Mouse (Mus musculus): Measurements from ENCODE around the gene Zc3hav1l. TPM values are rescaled to one million over a fixed set of nuclear protein-coding genes. Genes with fewer than 3 reads are reported as not detected.

Gene Zc3hav1l
- polyA plus RNA-seq, 1 experiment from 2014 or later, result 13.4 TPM

- H3K36me3 ChIP-seq, result no peaks in the 10 kb centered on the region
- 0 out of 2 replicates have a peak, but pooled peaks cover 7% of the 10 kb centered on the region for H3K27me3 ChIP-seq (ENCODE audit: insufficient read depth, poor library complexity, severe bottlenecking)
- peaks cover 16% of the 10 kb centered on the region for H3K4me1 ChIP-seq
Observed at GRCm38 (mm10) chr6:38256793-38257192, 42.3 kb downstream of the Zc3hav1l start.

GRCm38 (mm10) chr6:38255794-38256193 is 43.3 kb downstream of the Zc3hav1l start:
- peaks cover 22% of the 10 kb centered on the region for H3K4me1 ChIP-seq
- no peaks in the 10 kb centered on the region for H3K36me3 ChIP-seq
- 0 out of 2 replicates have a peak, but pooled peaks cover 7% of the 10 kb centered on the region for H3K27me3 ChIP-seq (ENCODE audit: insufficient read depth, poor library complexity, severe bottlenecking)
- H3K4me3 ChIP-seq, result no peak overlapping the region
- DNase-seq (ENCODE audit: low spot score), result no peak
- no peak overlapping the region for H3K27ac ChIP-seq
- 62% methylated on average over 2 of the region's 2 CpGs for WGBS
- no peaks in the 10 kb centered on the region for H3K9me3 ChIP-seq

More at GRCm38 (mm10) chr6:38256793-38257192, 42.3 kb downstream of the Zc3hav1l start:
- no peak overlapping the region for H3K27ac ChIP-seq
- H3K9me3 ChIP-seq, result no peaks in the 10 kb centered on the region
- H3K4me3 ChIP-seq, result no peak overlapping the region
- DNase-seq (ENCODE audit: low spot score), result no peak
- 69% methylated on average over 4 of the region's 4 CpGs for WGBS

DNA sequence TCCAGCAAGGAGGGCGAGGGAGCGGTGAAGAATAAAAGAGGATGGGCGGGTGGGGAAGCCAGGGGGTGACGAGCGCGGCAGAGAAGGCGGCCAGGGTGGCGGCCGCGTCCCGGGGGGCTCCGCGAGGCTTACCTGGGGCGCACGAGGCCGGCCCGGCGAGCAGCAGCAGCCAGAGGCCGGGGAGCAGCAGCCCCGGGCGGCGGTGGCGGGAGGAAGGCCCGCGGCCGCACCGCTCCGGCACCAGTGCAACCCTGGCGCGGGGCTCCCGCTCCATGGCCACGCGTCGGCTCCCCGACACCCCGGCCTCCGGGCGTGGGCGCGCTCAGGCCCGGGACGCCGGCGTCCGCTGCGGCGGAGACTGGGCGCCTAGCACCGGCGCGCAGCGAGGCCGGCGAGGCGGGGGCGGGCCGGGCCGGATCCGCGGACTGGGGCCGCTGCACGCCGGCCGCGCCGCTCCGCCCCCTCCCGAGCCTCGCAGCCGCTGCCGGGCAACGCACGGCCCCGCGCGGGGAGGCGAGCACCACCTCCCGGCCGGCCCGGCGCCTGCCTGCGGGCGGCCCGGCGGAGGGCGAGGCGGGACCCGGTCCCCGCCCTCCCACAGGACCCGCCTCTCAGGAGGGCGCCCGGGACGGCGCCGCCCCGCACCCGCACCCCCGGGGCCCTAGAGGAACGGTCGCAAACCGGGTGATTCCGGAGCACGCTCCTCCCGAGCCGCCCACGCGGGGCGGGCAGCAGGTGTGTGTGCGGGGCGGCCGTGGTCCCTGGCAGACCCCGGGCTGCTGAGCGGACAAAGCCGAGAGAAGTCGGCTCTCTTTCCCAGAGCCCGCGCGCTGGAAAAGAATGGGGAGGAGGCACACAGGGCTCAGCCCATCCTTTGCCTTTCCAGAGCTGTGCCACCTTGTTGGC is 45.1 kb downstream of the Zc3hav1l start, which contains the start of gene D630045J12Rik:
Gene D630045J12Rik, minus strand, starts transcription at position 274 of the 906 bp plus-strand sequence.
- peak within 1 kb of the TSS; percentile 87 for H3K4me3 ChIP-seq
- peaks cover 22% of the 10 kb centered on the region for H3K4me1 ChIP-seq
- WGBS, result 3% methylated on average over 118 of the region's 118 CpGs

DNA sequence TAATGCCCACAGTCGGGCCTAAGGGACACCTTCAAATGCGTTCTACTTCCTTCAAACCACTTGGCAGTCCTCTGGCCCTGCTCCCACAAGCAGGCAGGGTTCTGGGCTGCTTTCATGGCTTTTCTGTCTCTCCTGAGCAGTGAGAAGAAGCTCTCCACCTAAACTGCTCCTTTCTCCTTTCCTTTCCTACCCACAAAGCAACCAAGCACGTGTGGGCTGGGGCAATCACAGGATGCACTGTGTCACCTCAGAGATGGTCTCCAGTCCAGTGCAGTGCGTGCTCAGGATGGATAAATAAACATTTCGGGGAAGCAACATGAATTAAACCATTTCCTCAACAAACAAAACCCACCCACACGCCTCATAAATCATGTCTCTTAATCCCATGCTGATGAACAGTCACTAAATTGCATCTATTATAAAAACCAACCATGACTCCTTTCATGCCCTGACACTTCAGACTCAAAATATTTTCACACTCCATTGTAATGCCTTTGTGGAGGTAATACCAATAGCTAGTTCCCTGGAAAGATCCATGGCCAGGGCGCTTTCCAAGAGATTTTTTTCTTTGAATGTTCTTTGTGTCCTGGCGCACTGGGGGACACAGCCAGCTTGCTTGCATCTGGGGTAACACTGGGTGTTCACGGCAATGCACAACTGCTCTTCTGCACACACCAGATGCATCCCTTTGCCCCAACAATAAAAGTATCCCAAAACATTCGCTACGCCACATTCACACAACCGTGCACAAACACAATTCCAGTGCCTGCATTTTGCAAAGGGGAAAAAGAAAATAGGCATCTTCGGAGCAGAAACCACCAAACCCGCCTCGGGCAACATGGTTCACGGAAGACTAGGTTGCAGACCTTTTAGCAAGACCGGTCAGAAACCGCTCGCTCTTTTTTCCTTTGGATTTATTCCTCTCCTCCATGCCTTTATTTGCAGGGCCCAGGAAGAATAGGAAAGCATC is 46.0 kb downstream of the Zc3hav1l start:
- no peak for DNase-seq (ENCODE audit: low spot score)
- peak overlapping the region; percentile 92 for H3K27ac ChIP-seq
- no peaks in the 10 kb centered on the region for H3K9me3 ChIP-seq
- peaks cover 22% of the 10 kb centered on the region for H3K4me1 ChIP-seq
- H3K4me3 ChIP-seq, result peak overlapping the region; percentile 87
- WGBS, result 17% methylated on average over 19 of the region's 19 CpGs
- H3K36me3 ChIP-seq, result no peaks in the 10 kb centered on the region
- H3K27me3 ChIP-seq (ENCODE audit: insufficient read depth, poor library complexity, severe bottlenecking), result 0 out of 2 replicates have a peak, but pooled peaks cover 7% of the 10 kb centered on the region

More for the DNA sequence above, 45.1 kb downstream of the Zc3hav1l start, which contains the start of gene D630045J12Rik:
- H3K27ac ChIP-seq, result peak within 1 kb of the TSS; percentile 92
- DNase-seq (ENCODE audit: low spot score), result peak; percentile 77
- 0 out of 2 replicates have a peak, but pooled peaks cover 7% of the 10 kb centered on the region for H3K27me3 ChIP-seq (ENCODE audit: insufficient read depth, poor library complexity, severe bottlenecking)
- H3K9me3 ChIP-seq, result no peaks in the 10 kb centered on the region
- no peaks in the 10 kb centered on the region for H3K36me3 ChIP-seq

- H3K9me3 ChIP-seq, result no peaks in the 10 kb centered on the region
- 0 out of 2 replicates have a peak, but pooled peaks cover 7% of the 10 kb centered on the region for H3K27me3 ChIP-seq (ENCODE audit: insufficient read depth, poor library complexity, severe bottlenecking)
- peak overlapping the region; percentile 87 for H3K4me3 ChIP-seq
- peaks cover 22% of the 10 kb centered on the region for H3K4me1 ChIP-seq
- WGBS, result 74% methylated on average over 10 of the region's 10 CpGs
- no peak overlapping the region for H3K27ac ChIP-seq
- H3K36me3 ChIP-seq, result no peaks in the 10 kb centered on the region
- DNase-seq (ENCODE audit: low spot score), result no peak
Observed at GRCm38 (mm10) chr6:38252139-38252538, 46.9 kb downstream of the Zc3hav1l start.

- Histone ChIP-seq H3K9me3 (no peaks in the 10 kb centered on the region), H3K4me3 (no peak overlapping the region), H3K27ac (no peak overlapping the region), H3K27me3 (ENCODE audit: insufficient read depth, poor library complexity, severe bottlenecking) (0 out of 2 replicates have a peak, but pooled peaks cover 7% of the 10 kb centered on the region), H3K36me3 (no peaks in the 10 kb centered on the region), H3K4me1 (peaks cover 22% of the 10 kb centered on the region)
- 50% methylated on average over 4 of the region's 4 CpGs for WGBS
- no peak for DNase-seq (ENCODE audit: low spot score)
Observed at GRCm38 (mm10) chr6:38251464-38251863, 47.6 kb downstream of the Zc3hav1l start.

DNA sequence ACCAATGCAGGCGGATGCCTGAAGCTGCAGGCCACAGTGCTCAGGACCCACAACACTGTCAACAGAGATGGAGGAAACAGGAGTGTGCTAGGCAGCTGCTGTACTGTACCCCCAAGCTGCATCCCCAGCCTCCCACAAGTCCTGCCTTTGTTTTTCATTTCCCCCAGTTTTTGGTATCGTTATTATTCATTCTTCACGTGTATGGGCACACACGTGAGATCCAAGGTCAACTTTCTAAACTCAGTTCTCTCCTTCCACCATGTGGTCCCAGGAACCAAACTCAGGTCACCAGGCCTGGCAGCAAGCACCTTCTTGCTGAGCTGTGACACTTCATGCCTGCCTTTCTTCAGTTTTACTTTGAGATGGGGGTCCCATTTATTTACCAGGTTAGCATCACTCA is 51.7 kb downstream of the Zc3hav1l start:
- WGBS, result 90% methylated on average over 4 of the region's 4 CpGs
- Histone ChIP-seq H3K4me1 (peaks cover 24% of the 10 kb centered on the region), H3K9me3 (no peaks in the 10 kb centered on the region), H3K36me3 (no peaks in the 10 kb centered on the region), H3K27me3 (ENCODE audit: insufficient read depth, poor library complexity, severe bottlenecking) (0 out of 2 replicates have a peak, but pooled peaks cover 3% of the 10 kb centered on the region), H3K27ac (no peak overlapping the region), H3K4me3 (no peak overlapping the region)
- DNase-seq (ENCODE audit: low spot score), result no peak

DNA sequence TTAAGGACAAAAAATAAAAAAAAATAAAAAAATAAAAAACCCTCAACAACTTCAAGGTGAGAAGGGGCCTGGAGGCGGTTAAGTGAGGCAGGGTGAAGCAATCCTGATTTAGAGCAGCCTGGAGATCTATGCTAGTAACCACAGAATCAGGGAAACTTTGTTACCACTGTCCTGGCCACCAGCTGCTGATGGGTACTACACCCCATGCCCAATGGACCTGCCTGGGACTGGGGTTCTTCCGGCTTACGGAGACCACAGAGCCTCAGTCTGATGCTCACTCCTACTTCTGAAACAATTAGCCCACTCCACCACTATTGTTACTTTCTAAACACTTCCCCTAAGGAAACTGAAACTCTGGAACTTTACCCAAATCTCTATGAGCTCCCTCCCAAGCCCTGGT is 54.3 kb downstream of the Zc3hav1l start:
- Histone ChIP-seq H3K27ac (no peak overlapping the region), H3K27me3 (ENCODE audit: insufficient read depth, poor library complexity, severe bottlenecking) (no peaks in the 10 kb centered on the region), H3K4me1 (peaks cover 13% of the 10 kb centered on the region; the same call in 1 of the 2 replicates), H3K9me3 (no peaks in the 10 kb centered on the region), H3K36me3 (no peaks in the 10 kb centered on the region), H3K4me3 (no peak overlapping the region)
- DNase-seq (ENCODE audit: low spot score), result no peak
- WGBS, result 73% methylated on average over 3 of the region's 3 CpGs

- 42% methylated on average over 3 of the region's 3 CpGs for whole genome bisulfite sequencing
- H3K36me3 ChIP-seq, result no peaks in the 10 kb centered on the region
- no peaks in the 10 kb centered on the region for H3K9me3 ChIP-seq
- no peak overlapping the region for H3K4me3 ChIP-seq
- H3K27me3 ChIP-seq (ENCODE audit: insufficient read depth, poor library complexity, severe bottlenecking), result no peaks in the 10 kb centered on the region
- no peak overlapping the region for H3K27ac ChIP-seq
- H3K4me1 ChIP-seq, result peaks cover 13% of the 10 kb centered on the region; the same call in 1 of the 2 replicates
- no peak for DNase-seq (ENCODE audit: low spot score)
Observed at GRCm38 (mm10) chr6:38244167-38244566, 54.9 kb downstream of the Zc3hav1l start.

DNA sequence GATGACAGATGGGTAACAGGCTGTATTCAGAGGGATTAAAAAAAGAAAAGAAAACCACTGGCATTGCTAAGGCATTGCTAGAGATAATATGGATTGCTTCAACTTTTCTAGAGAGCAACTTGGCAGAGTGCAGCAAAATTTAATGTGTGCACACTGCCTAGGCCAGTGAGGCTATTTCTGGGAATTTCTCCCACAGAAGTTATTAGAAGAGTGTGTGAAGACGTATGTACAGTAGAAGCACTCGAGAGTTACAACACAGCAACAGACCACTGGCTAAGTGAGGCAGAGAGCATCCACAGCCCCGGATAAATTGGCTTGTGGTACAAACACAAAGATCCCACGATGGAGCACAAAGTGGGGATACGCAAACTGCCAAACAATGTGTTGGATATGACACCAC is 56.2 kb downstream of the Zc3hav1l start:
- H3K4me3 ChIP-seq, result no peak overlapping the region
- no peak overlapping the region for H3K27ac ChIP-seq
- no peaks in the 10 kb centered on the region for H3K9me3 ChIP-seq
- H3K36me3 ChIP-seq, result no peaks in the 10 kb centered on the region
- DNase-seq (ENCODE audit: low spot score), result no peak
- H3K4me1 ChIP-seq, result peaks cover 13% of the 10 kb centered on the region; the same call in 1 of the 2 replicates
- WGBS, result 85% methylated on average over 5 of the region's 5 CpGs
- H3K27me3 ChIP-seq (ENCODE audit: insufficient read depth, poor library complexity, severe bottlenecking), result no peaks in the 10 kb centered on the region

GRCm38 (mm10) chr6:38242295-38242830 is 56.7 kb downstream of the Zc3hav1l start:
- Histone ChIP-seq H3K36me3 (no peaks in the 10 kb centered on the region), H3K9me3 (no peaks in the 10 kb centered on the region), H3K4me1 (peaks cover 13% of the 10 kb centered on the region; the same call in 1 of the 2 replicates), H3K27ac (no peak overlapping the region), H3K4me3 (no peak overlapping the region), H3K27me3 (ENCODE audit: insufficient read depth, poor library complexity, severe bottlenecking) (no peaks in the 10 kb centered on the region)
- no peak for DNase-seq (ENCODE audit: low spot score)
- WGBS, result 88% methylated on average over 8 of the region's 8 CpGs

GRCm38 (mm10) chr6:38241508-38241907 is 57.6 kb downstream of the Zc3hav1l start:
- Histone ChIP-seq H3K27me3 (ENCODE audit: insufficient read depth, poor library complexity, severe bottlenecking) (no peaks in the 10 kb centered on the region), H3K36me3 (no peaks in the 10 kb centered on the region), H3K27ac (no peak overlapping the region), H3K4me1 (peaks cover 13% of the 10 kb centered on the region; the same call in 1 of the 2 replicates), H3K9me3 (no peaks in the 10 kb centered on the region), H3K4me3 (no peak overlapping the region)
- no peak for DNase-seq (ENCODE audit: low spot score)
- 79% methylated on average over 4 of the region's 4 CpGs for WGBS
